Mouse (Mus musculus): ENCODE measurements around the gene Stk11ip.
A peak's percentile ranks its signal among the peaks of the same experiment; 100 is the strongest.

Stk11ip gene

GRCm38 (mm10) chr1:75521321-75522031, at the start of gene Stk11ip:
Stk11ip (plus strand) TSS chr1:75521529.
- peak; percentile 95 to 96 for DNase-seq

DNA sequence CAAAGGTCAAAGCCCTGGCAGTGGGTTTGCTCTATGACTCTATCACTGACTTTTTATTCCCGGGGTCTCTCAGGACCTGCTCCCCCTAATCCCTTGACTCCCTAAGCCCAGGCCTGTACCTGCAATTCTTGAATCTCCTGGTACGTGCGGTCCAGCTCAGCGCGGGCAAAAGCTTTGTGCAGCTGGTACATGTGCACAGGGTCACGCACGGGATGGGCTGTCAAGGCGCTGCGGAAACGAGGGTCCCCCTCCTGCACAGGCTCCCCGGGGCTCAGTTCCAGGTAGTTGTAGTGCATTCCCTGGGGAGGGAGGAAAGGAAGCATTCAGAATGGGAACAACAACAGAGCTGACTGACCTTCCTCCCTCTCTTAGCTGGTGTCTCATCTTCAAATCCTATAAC, 44.9 kb upstream of the Stk11ip start:
- no peak for DNase-seq

DNA sequence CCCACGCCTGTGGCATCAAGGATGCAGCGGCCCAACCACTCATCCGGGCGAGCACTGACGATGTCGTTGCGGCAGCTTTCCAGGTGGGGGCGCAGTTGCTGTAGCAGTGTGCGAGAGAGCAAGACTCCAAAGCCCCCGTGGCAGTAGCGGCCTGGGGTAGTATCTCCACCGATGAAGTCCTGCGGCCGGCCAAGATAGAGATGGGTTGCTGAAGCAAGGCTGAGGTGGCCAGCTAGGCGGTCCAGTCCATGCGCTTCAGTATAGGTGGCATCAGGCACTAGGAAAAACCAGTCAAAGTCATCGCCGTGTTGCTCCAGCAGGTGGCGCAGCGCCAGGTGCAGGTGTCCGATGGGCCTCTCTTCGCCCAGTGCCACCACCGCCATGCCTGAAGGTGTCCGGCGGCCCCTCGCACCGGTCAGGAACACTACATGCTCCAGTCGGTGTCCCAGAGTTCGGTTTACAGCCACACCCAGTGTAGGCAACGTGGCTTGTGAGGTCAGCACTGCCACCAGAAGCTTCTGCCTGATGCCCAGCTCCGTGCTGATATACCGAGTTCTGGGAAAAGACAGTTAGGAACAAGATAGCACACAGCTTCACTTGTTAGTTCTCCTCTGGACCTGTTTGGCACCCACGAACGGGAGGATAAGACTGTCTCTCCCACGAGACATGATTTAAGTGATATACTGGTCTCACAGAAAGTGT, 43.9 kb upstream of the Stk11ip start:
- DNase-seq = peak; percentile 90 to 92

- no peak for DNase-seq
Observed at GRCm38 (mm10) chr1:75477966-75478290, 43.4 kb upstream of the Stk11ip start.

DNA sequence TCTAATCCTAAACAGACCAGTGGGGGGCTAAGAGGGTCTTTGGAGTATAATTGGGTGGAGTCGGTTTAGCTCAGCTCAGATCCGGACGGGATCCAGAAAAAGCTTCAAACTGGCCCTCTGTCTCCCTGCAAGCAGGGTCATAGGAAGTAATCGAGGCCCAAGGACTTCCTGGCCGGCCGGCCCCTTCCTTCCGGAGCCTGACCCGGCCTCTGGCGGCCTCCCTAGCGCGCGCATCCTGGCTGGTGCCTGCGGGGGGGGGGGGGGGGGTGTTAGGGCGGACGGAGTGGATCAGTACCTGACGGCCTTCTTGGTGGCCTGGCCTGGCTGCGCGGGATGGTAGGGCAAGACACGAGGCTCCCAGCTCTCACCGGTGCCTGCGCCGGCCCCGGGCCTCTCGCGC, 42.8 kb upstream of the Stk11ip start:
- DNase-seq = peak; percentile 65 to 84

DNA sequence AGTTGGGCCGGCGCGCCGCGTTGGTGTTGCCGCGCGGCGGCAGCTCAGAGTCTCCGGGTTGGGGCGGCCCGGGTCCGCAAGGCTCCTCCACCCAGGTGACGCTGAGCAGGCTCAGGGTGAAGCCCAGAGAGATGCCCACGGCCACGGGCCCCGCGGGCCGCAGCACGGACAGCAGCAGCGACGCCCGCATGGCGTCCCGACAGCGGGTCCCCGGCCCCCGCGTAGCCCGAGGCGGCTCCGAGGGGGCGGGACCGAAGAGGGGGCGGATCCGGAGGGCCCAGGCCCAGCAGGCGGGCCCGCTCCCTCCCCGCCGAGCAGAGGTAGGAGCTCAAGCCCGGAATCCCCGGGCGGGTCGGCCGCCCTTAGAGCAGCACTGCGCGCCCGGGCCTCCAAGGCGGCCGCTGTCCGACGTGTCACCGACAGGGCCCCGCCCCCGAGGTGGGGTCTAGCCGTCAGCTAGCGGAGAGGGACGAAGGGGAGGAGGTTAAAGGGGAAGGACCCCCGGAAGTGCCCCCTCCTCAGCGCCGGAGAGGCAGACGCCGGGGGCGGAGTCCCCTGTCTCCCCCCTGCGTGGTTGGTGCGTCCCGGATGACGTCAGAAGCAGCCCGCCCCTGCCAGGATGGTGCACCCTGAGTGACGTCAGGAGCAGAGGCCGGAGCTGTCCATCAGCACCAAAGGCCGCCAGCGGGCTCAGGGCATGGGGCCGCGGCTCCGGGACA, 42.3 kb upstream of the Stk11ip start, which contains the start of the genes Chpf and Tmem198:
Chpf (minus strand) TSS at position 392 of the 719 bp plus-strand sequence.
Tmem198 (plus strand) TSS at position 617 of the 719 bp plus-strand sequence.
- DNase-seq = peak; percentile 97 to 98

GRCm38 (mm10) chr1:75479635-75479989, 41.7 kb upstream of the Stk11ip start:
- DNase-seq = no peak

- DNase-seq = no peak
Observed at GRCm38 (mm10) chr1:75480036-75480435, 41.3 kb upstream of the Stk11ip start.

DNA sequence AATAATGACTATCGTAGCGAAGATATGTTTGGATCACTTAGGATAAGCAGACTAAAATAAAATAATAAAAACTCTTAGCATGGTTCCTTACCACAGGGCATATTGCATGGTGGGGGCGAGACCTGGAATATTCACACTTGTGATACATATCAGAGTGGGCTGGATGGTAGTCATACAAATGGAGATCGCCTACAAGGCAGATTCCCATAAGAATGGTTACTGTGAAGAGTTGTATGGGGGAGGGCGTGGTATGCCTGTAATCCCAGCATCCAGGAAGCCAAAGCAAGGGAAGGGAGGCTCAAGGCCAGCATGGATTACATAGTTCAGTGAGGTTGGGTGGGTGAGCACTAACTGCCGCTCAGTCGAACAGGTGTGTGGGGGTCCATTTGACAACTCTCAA, 40.6 kb upstream of the Stk11ip start:
- no peak for DNase-seq

- peak; percentile 50 to 87 for DNase-seq
Observed at GRCm38 (mm10) chr1:75486561-75486960, 34.8 kb upstream of the Stk11ip start.

GRCm38 (mm10) chr1:75487040-75487404, 34.3 kb upstream of the Stk11ip start:
- no peak for DNase-seq

GRCm38 (mm10) chr1:75487405-75488161, 33.7 kb upstream of the Stk11ip start:
- DNase-seq = peak; percentile 93

DNA sequence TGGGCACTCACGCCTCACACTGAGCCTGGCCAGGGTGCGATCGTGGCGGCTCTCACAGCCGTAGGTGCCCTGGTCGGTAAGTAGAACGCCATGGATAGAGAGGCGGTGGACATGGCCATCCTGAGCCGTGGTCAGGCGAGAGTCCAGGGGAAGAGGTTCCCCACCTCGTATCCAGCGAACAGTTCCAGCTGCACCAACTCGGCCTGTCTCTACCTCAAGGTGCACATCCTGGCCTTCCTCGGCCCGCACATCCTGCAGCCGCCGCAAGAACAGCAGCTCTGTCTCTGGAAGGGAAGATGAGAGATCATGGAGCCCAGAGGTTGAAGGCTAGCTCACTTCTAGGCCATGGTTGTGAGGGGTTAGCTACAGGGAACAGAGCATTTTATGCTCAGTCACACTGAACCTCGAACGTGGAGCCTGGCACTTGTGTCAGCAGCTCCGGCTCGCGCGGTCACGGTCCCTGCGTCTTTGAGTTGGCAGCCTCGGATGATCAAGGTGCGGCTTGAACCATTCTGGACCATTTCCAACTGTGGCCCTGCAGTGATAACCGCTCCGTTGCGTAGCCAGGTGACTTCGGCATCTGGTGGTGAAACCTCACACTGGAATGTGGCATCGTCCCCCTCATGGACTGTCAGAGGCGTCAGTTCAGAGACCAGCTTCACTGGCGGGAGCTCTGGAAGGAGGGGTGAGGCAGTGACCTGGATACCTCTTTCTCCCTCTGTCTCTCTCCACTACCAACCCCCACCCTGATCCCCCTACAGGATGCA, 30.4 kb upstream of the Stk11ip start:
- DNase-seq = no peak

DNA sequence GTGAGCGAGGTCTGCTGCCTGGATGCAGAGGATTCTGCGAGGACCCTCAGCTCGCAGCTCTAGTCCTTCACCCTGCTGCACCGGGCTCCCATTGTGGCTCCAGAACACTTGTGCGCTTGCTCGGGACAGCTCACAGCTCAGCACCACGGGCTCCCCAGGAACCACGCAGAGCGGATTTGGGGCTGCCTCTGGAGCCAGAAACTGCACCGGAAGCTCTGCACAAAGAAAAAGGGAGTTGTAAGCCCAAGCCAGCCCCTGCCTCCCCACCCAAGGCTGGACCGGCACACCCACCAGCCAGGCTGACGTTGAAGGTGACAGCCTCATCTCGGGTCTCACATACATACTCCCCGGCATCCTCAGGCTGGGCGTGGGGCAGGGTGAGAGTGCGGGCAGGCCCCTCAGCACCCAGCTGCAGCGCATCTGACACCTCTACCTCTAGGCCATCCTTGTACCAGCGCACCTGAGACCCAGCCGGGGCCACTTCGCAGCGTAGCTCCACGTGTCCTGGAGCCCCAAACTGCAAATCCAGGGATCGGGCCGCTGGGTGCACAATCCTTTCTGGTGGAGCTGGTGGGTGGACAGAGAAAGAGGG, 28.7 kb upstream of the Stk11ip start:
- no peak for DNase-seq

DNA sequence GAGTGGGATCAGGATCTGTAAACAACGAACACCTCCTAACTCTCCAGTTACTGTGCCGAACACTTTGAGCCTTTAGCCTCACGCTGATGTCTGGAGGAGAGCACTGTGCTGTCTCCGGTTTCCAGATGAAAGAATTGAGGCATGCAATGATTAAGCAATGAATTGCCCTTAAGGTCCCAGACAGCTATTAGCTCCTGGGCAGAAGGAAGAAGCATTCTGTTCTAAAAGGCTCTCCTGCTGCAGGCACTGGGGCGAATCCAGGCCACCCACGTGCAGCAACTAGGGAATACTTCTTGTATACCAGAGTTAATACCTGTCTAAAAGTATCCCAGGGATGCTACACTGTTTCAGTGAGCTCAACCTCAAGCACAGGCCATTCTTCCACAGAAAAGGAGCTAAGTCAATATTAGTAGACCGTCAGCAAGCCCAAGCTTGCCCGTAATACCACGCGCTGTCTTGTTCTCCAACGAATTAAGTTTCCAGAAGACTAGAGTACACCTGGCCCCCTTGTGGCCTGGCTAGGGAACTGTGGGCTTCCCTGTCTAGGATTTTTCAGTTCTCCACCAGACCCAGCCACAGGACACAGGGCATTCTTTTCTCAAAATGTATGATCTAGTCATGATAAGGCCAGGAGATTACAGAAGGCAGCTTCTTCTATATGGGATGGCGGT, 26.3 kb upstream of the Stk11ip start:
- peak in 1 of 2 experiments; percentile 58 for DNase-seq

DNA sequence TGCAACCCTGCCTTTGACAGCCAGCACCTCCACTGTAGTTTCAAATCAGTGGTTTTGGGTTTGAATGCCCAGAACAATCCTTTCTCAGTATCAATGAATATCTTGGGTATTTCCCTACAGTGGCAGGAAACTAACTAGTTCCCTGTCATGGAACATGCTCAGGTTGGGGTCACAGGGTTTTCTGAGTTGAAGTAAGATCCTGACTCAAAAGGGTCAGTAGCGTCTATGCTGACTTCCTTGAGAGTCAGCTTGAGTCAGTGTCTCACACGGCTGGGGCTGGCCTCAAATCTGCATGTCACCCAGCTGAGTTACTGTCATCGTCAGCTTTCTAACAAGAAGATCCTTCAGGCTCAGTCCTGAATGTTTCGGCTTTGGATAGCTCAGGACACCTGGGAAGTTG, 22.4 kb upstream of the Stk11ip start:
- no peak for DNase-seq

- DNase-seq = no peak
Observed at GRCm38 (mm10) chr1:75499441-75499840, 21.9 kb upstream of the Stk11ip start.

- DNase-seq = no peak
Observed at GRCm38 (mm10) chr1:75501905-75502304, 19.4 kb upstream of the Stk11ip start.

GRCm38 (mm10) chr1:75502945-75503650, 18.2 kb upstream of the Stk11ip start:
- DNase-seq = no peak

GRCm38 (mm10) chr1:75503651-75503980, 17.7 kb upstream of the Stk11ip start:
- no peak for DNase-seq

Measured in kidney, postnatal 25 days (tissue).